Mouse (Mus musculus) left cerebral cortex, adult 6 months (tissue): ENCODE measurements around the gene Nkd1. TPM values are rescaled to one million over a fixed set of nuclear protein-coding genes. Genes with fewer than 3 reads are reported as not detected.

ENCODE experiments used
- long read RNA-seq, 2 experiments: library from polyadenylated mRNA; unstranded; transcript quantifications; one replicate each; pipeline ENCODE4 v2.0.0; 2019 to 2020
- polyA plus RNA-seq: library from polyadenylated mRNA; unstranded; fragments of <200 nt; fragmentation: Nextera tagmentation; gene quantifications from 2 replicates; pipeline ENCODE4 v1.2.3, GENCODE M21; 2021

The Nkd1 gene
- 9.1 and 12.8 TPM in 2 replicates for polyA plus RNA-seq
- long read RNA-seq, experiment 1, transcript Nkd1-201 (10 exons, 3,035 nt) = major isoform, 57 of 70 reads
- long read RNA-seq, experiment 1, partial matches to known transcripts = 7 of 70 reads
- long read RNA-seq, experiment 1, other reads (novel, unspliced or antisense) = 6 of 70 reads
- long read RNA-seq, experiment 2, transcript Nkd1-201 (10 exons, 3,035 nt) = major isoform, 6 of 14 reads
- long read RNA-seq, experiment 2, partial matches to known transcripts = 2 of 14 reads
- long read RNA-seq, experiment 2, other reads (novel, unspliced or antisense) = 6 of 14 reads

DNA sequence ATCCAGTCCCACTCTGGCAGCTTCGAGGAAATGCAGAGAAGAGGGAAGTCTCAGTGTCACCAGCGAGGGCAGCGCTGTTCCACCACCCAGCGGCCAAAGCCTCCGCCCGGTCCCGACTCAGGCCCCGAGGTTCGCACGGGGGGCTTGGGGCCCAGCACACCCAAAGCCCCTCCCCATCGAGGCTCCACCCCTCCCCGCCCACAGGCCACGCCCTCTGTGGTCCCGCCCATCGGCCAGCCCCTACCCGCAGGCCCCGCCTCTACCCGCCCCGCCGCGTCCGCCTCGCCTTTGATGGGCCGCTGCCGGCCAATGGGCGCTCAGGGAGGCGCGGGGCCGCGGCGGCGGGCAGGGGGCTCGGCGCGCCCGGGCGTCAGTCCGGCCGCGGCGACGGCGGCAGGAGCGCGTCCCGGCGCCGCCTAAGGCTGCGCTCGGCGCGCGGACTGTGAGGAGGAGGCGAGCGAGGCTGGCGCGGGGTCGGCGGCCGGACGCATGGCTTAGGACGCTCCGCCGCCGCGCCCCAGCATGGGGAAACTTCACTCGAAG is at the start of gene Nkd1:
Gene Nkd1, plus strand, starts transcription at position 370 of the 543 bp plus-strand sequence.

DNA sequence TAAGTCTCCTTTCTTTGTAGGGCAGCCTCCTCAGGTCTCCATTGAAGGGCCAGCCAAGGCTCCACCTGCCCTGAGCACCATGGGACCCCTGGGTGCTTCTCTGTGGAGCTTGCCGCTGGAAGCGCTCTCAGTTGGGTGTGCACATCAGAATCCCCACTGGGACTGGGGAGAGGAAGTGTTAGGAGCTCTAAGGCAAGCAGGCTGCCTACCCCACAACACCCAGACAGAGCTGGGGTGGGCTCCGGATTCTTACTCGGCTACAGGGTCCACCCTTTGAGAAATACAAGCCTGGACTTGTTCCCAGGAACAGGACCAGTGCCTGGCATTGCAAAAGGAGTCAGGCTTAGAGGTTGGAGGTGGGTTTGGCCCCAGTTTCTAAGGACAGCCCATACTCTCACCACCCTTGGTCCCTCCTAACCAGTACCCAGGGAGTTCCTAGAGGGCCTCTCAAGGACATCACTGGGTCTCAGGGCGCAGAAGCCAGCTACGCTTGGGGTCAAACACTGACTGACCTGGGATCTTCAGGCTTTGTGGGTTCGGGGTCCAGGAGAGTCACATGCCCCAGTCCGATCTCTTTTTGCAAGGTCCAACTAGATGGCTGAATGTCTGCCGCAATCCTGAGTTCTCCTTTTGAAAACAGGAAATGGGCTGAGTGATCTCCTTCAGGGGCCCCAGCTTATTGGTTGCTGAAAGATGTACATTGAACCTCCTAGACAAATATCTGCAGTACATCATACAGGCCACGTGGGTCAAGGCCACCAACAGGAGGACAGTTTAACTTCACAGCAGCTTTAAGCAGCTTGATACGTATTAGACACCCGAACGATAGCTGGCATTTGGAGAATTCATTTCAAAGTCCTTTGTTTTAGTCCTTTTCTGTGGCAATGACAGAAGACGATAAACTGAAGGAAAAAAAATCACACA is 114.6 kb downstream of the Nkd1 start, which contains the start of gene Snx20:
Gene Snx20, minus strand, starts transcription at position 655 of the 924 bp plus-strand sequence.

Other genes with a start within 250 kb of the Nkd1 start
- gene Adcy7, start 249.0 kb upstream of the Nkd1 start, polyA plus RNA-seq = 0.43 and 0.73 TPM in 2 replicates
- gene Brd7, start 159.2 kb upstream of the Nkd1 start, polyA plus RNA-seq = 24.3 and 66.3 TPM in 2 replicates
- 0.27 and 1.4 TPM in 2 replicates for gene Snx20, start 114.8 kb downstream of the Nkd1 start, polyA plus RNA-seq
- 0.03 and 0.12 TPM in 2 replicates for gene Nod2, start 126.0 kb downstream of the Nkd1 start, polyA plus RNA-seq
- gene Cyld, start 175.7 kb downstream of the Nkd1 start, polyA plus RNA-seq = 21.9 and 23.4 TPM in 2 replicates